Mouse (Mus musculus): Measurements from ENCODE around the gene Rabgap1l.
"Not testable (repeated sequence)": the region's sequence is repeated elsewhere in the genome, so short reads cannot be mapped to it uniquely, and the experiment has no call there.

Rabgap1l gene

GRCm38 (mm10) chr1:160692224-160693093, 100.6 kb downstream of the Rabgap1l start:
- no peak for DNase-seq (ENCODE audit: low spot score)

- DNase-seq (ENCODE audit: low spot score): no peak
Measured at GRCm38 (mm10) chr1:160691196-160691590, 101.8 kb downstream of the Rabgap1l start.

- no peak for DNase-seq (ENCODE audit: low spot score)
Measured at GRCm38 (mm10) chr1:160690516-160691195, 102.4 kb downstream of the Rabgap1l start.

GRCm38 (mm10) chr1:160689511-160689910, 103.5 kb downstream of the Rabgap1l start:
- no peak for DNase-seq (ENCODE audit: low spot score)

- no peak for DNase-seq (ENCODE audit: low spot score)
Measured at GRCm38 (mm10) chr1:160684251-160684650, 108.8 kb downstream of the Rabgap1l start.

- DNase-seq (ENCODE audit: low spot score): no peak
Measured at GRCm38 (mm10) chr1:160681398-160682050, 111.5 kb downstream of the Rabgap1l start.

- no peak for DNase-seq (ENCODE audit: low spot score)
Measured at GRCm38 (mm10) chr1:160674763-160675162, 118.2 kb downstream of the Rabgap1l start.

GRCm38 (mm10) chr1:160672088-160672814, 120.8 kb downstream of the Rabgap1l start:
- DNase-seq (ENCODE audit: low spot score): no peak

- DNase-seq (ENCODE audit: low spot score): no peak
Measured at GRCm38 (mm10) chr1:160655806-160656470, 137.1 kb downstream of the Rabgap1l start.

GRCm38 (mm10) chr1:160651691-160652090, 141.3 kb downstream of the Rabgap1l start:
- DNase-seq (ENCODE audit: low spot score): no peak

GRCm38 (mm10) chr1:160645416-160645815, 147.6 kb downstream of the Rabgap1l start:
- no peak for DNase-seq (ENCODE audit: low spot score)

- DNase-seq (ENCODE audit: low spot score): no peak
Measured at GRCm38 (mm10) chr1:160628213-160628932, 164.6 kb downstream of the Rabgap1l start.

GRCm38 (mm10) chr1:160624354-160625120, 168.5 kb downstream of the Rabgap1l start:
- not testable (repeated sequence) for DNase-seq (ENCODE audit: low spot score)

GRCm38 (mm10) chr1:160618201-160618600, 174.8 kb downstream of the Rabgap1l start:
- DNase-seq (ENCODE audit: low spot score): no peak

- no peak for DNase-seq (ENCODE audit: low spot score)
Measured at GRCm38 (mm10) chr1:160606425-160606824, 186.6 kb downstream of the Rabgap1l start.

- DNase-seq (ENCODE audit: low spot score): not testable (repeated sequence)
Measured at GRCm38 (mm10) chr1:160603312-160603711, 189.7 kb downstream of the Rabgap1l start.

- no peak for DNase-seq (ENCODE audit: low spot score)
Measured at GRCm38 (mm10) chr1:160597369-160597768, 195.6 kb downstream of the Rabgap1l start.

- no peak for DNase-seq (ENCODE audit: low spot score)
Measured at GRCm38 (mm10) chr1:160596948-160597270, 196.1 kb downstream of the Rabgap1l start.

GRCm38 (mm10) chr1:160596252-160596947, 196.6 kb downstream of the Rabgap1l start:
- DNase-seq (ENCODE audit: low spot score): no peak

All from ovary, postnatal 10 days (tissue).